Mouse (Mus musculus) right cerebral cortex, postnatal 36 days (tissue): Measurements from ENCODE around the gene Il12rb1.

Experiments used
- DNase-seq, 2 experiments: peaks; one replicate each; pipeline ENCODE4 v3.0.0; 2022; ENCODE audit warnings: low spot score in 2 of 2, mixed read lengths in 1 of 2

Gene Il12rb1

GRCm38 (mm10) chr8:70850947-70851346 lies 42.7 kb downstream of the Il12rb1 start:
- DNase-seq: no peak

- DNase-seq: no peak
Measured at GRCm38 (mm10) chr8:70851837-70852236, 43.6 kb downstream of the Il12rb1 start.

GRCm38 (mm10) chr8:70852595-70853231 lies 44.5 kb downstream of the Il12rb1 start:
- no peak for DNase-seq

GRCm38 (mm10) chr8:70853863-70854262 lies 45.6 kb downstream of the Il12rb1 start:
- DNase-seq: no peak

DNA sequence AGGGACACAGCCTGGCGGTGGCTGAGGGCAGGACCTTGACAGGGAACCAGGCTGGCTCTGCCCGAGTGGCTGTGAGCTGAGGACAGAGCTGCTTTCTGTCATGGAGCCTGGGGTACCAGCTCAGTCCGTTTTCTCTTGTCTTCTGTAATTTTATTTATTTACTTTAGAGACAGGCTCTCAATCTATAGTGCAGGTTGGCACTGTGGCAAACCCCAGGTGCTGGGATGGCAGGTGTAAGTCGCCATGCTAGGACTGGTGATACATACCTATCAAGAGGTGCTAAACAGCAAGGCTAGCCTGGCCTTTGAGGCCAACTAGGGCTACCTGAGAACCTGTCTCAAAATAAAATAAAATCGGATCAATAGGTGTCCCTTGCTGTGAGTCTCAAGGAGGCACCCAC lies 47.8 kb downstream of the Il12rb1 start:
- no peak for DNase-seq

DNA sequence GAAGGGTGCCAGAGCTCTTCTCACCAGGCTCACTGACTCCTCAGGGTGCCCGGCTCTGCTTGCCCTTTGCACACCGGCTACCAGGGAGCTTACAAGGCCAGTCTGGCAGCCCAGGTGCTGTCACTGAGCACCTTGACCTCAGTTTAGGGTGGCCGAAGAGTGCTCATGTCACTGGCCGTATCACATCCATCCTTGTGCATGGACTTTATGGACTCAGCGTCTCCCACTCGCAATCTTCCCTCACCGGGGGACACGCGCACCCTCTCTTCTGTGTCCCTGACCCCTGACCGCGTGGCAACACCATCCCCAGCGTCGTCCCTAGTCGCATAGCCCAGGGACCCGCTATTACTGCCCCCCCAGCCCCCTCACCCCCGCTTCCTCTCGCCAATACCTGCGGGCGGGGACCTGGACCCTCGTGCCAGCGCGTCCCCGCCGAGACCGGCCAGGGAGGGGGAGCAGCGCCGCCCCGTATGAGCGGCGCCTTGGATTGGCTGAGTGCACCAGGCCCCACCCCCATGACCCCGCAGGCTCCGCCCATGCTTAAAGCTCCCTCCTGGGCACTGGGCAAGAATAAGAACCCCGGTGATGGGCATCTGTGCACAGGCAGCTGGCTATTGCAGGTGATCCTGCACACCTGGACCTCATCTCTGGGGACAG lies 48.4 kb downstream of the Il12rb1 start:
- DNase-seq: peak; percentile 64 to 75

GRCm38 (mm10) chr8:70857516-70857915 lies 49.3 kb downstream of the Il12rb1 start:
- DNase-seq: no peak

- DNase-seq: no peak
Measured at GRCm38 (mm10) chr8:70862824-70863641, 54.8 kb downstream of the Il12rb1 start, which contains the start of gene Kcnn1. Gene Kcnn1, minus strand, starts transcription at chr8:70863258.

DNA sequence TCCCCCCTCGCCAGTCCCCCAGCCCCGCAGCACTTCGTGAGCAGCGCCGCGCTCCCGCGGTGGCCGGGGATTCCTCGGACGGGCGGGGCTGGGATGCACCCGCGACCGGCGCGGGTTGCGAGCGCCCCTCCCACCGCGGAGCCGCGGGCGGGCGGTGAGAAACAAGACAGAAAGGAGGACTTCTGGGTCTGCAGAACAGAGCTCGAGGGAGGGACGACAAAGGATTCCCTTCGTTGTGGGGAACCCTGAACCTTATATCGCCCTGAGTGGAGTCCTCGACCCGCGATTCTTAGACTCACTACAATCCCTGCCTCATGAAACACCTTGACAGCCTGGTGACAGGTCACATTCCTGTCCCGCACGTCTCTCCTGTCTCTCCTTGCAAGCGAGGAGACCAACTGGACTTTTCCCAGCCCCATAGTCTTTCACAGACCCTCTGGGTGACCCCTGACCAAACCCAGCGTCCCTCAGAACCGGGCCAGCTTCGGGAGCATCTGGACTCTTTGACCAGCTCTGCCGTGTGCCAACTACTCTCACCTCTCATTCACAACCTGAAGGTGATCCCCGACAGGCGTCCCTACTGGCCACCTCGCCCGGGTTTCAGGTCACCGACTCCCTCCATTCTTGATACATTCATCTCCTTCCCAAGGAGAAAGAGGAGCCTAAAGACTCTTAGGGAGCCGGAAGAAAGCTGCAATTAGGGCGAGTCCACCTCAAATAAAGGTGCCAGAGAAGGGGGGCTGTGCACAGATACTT lies 55.9 kb downstream of the Il12rb1 start:
- DNase-seq: no peak

- DNase-seq: no peak
Measured at GRCm38 (mm10) chr8:70864712-70865221, 56.5 kb downstream of the Il12rb1 start.

GRCm38 (mm10) chr8:70865350-70866000 lies 57.2 kb downstream of the Il12rb1 start:
- DNase-seq: peak; percentile 98

- no peak for DNase-seq
Measured at GRCm38 (mm10) chr8:70866001-70866520, 57.8 kb downstream of the Il12rb1 start.

DNA sequence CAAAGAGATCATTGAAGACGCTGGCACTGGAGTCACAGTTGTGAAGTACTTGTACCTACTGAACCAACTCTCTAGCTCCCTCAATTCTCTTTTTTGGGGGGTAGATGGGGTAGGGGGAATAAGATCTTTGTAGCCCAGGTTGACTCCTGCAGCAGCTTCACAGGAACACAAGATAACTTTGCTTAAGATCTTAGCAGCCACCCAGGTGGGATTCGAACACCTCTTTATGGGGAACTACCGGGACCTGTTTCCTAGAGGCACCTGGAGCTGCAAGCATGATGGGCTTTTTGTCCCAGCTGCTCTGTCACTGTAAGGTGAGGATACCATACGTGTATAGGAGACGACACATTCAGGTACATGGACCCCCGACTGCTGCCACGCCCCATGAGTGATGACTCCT lies 58.3 kb downstream of the Il12rb1 start:
- no peak for DNase-seq

GRCm38 (mm10) chr8:70868559-70869198 lies 60.4 kb downstream of the Il12rb1 start:
- no peak for DNase-seq

DNA sequence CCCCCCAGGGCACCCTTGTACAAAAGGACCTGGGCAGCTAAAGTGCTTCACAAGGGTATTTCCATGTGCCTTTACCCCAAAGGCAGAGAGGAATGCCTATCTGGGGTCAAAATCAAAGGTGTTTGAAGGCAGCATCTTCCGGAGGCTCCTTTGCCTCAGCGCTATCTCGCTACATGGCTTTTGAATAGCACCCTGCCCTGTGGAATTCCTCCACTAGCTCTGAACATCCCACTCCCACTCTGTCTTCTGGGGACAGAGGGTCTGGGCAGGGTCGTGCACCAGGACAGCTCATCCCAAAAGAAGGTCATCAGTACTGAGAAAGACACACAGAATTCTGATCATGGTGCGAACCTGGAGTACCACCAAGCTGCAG lies 60.9 kb downstream of the Il12rb1 start:
- DNase-seq: no peak

- DNase-seq: peak; percentile 70 to 73
Measured at GRCm38 (mm10) chr8:70869601-70870041, 61.4 kb downstream of the Il12rb1 start.
